Mouse (Mus musculus): ENCODE data around the gene Cluh. TPM values are rescaled to one million over a fixed set of nuclear protein-coding genes. Genes with fewer than 3 reads are reported as not detected.

Gene Cluh
- total and polyA plus RNA-seq, 3 experiments = 133 to 222 (median 200) TPM

- intact Hi-C loops (cut with DNase I) = no loop called here
- peaks cover 2% of the 10 kb centered on the region for H3K4me1 ChIP-seq (ENCODE audit: control insufficient read depth, insufficient read depth, low read length)
- no peak for DNase-seq
- peaks cover 3% of the 10 kb centered on the region; the same call in 1 of the 2 replicates for H3K79me2 ChIP-seq (replicated peaks; ENCODE audit: control insufficient read depth, insufficient read depth, low read length)
- H3K4me3 ChIP-seq = no peak overlapping the region
- no peak overlapping the region for H3K9ac ChIP-seq (ENCODE audit: low read depth, low read length)
- TF ChIP-seq POLR2A (IDR thresholded peaks at IDR 0.05; ENCODE audit: insufficient read depth, low read depth, low read length) (no peak), CTCF (IDR thresholded peaks at IDR 0.05) (no peak), EP300 (IDR thresholded peaks at IDR 0.05; ENCODE audit: insufficient read depth, low read depth, low read length) (no peak)
- H3K27me3 ChIP-seq (ENCODE audit: control insufficient read depth, insufficient read depth, low read length) = no peaks in the 10 kb centered on the region
- H3K36me3 ChIP-seq (ENCODE audit: control insufficient read depth, insufficient read depth, low read length) = peaks cover 14% of the 10 kb centered on the region
- 69% methylated on average over 1 of the region's 1 CpGs for WGBS
- H3K27ac ChIP-seq = no peak overlapping the region
Measured at GRCm38 (mm10) chr11:74692151-74692550, 42.9 kb downstream of the Cluh start.

GRCm38 (mm10) chr11:74699505-74699904 is 50.2 kb downstream of the Cluh start:
- DNase-seq = no peak
- no peaks in the 10 kb centered on the region for H3K27me3 ChIP-seq (ENCODE audit: control insufficient read depth, insufficient read depth, low read length)
- TF ChIP-seq CTCF (IDR thresholded peaks at IDR 0.05) (no peak), POLR2A (IDR thresholded peaks at IDR 0.05; ENCODE audit: insufficient read depth, low read depth, low read length) (no peak), EP300 (IDR thresholded peaks at IDR 0.05; ENCODE audit: insufficient read depth, low read depth, low read length) (no peak)
- intact Hi-C loops (cut with DNase I) = no loop called here
- no peak overlapping the region for H3K9ac ChIP-seq (ENCODE audit: low read depth, low read length)
- no peak overlapping the region for H3K4me3 ChIP-seq
- WGBS = 99% methylated on average over 2 of the region's 2 CpGs
- H3K79me2 ChIP-seq (replicated peaks; ENCODE audit: control insufficient read depth, insufficient read depth, low read length) = peaks cover 4% of the 10 kb centered on the region
- H3K27ac ChIP-seq = no peak overlapping the region
- H3K4me1 ChIP-seq (ENCODE audit: control insufficient read depth, insufficient read depth, low read length) = peaks cover 4% of the 10 kb centered on the region
- H3K36me3 ChIP-seq (ENCODE audit: control insufficient read depth, insufficient read depth, low read length) = peaks cover 10% of the 10 kb centered on the region

- DNase-seq = no peak
- no peaks in the 10 kb centered on the region for H3K27me3 ChIP-seq (ENCODE audit: control insufficient read depth, insufficient read depth, low read length)
- intact Hi-C loops (cut with DNase I) = no loop called here
- no peak overlapping the region for H3K27ac ChIP-seq
- peaks cover 4% of the 10 kb centered on the region for H3K79me2 ChIP-seq (replicated peaks; ENCODE audit: control insufficient read depth, insufficient read depth, low read length)
- H3K4me1 ChIP-seq (ENCODE audit: control insufficient read depth, insufficient read depth, low read length) = peaks cover 9% of the 10 kb centered on the region
- 74% methylated on average over 2 of the region's 2 CpGs for WGBS
- H3K9ac ChIP-seq (ENCODE audit: low read depth, low read length) = no peak overlapping the region
- no peak overlapping the region for H3K4me3 ChIP-seq
- TF ChIP-seq POLR2A (IDR thresholded peaks at IDR 0.05; ENCODE audit: insufficient read depth, low read depth, low read length) (no peak), EP300 (IDR thresholded peaks at IDR 0.05; ENCODE audit: insufficient read depth, low read depth, low read length) (no peak), CTCF (IDR thresholded peaks at IDR 0.05) (no peak)
- H3K36me3 ChIP-seq (ENCODE audit: control insufficient read depth, insufficient read depth, low read length) = peaks cover 23% of the 10 kb centered on the region
Measured at GRCm38 (mm10) chr11:74704068-74704467, 54.8 kb downstream of the Cluh start.

- 5% methylated on average over 1 of the region's 1 CpGs for WGBS
- H3K27ac ChIP-seq = peak overlapping the region; percentile 34
- no peak for DNase-seq
Measured at GRCm38 (mm10) chr11:74708781-74709180, 59.5 kb downstream of the Cluh start.

GRCm38 (mm10) chr11:74710671-74711070 is 61.4 kb downstream of the Cluh start:
- no peaks in the 10 kb centered on the region for H3K27me3 ChIP-seq (ENCODE audit: control insufficient read depth, insufficient read depth, low read length)
- H3K79me2 ChIP-seq (replicated peaks; ENCODE audit: control insufficient read depth, insufficient read depth, low read length) = peaks cover 4% of the 10 kb centered on the region
- 71% methylated on average over 1 of the region's 1 CpGs for WGBS
- DNase-seq = no peak
- intact Hi-C loops (cut with DNase I) = no loop called here
- H3K36me3 ChIP-seq (ENCODE audit: control insufficient read depth, insufficient read depth, low read length) = peaks cover 29% of the 10 kb centered on the region
- peaks cover 10% of the 10 kb centered on the region for H3K4me1 ChIP-seq (ENCODE audit: control insufficient read depth, insufficient read depth, low read length)
- no peak overlapping the region for H3K9ac ChIP-seq (ENCODE audit: low read depth, low read length)
- no peak overlapping the region for H3K4me3 ChIP-seq
- no peak overlapping the region for H3K27ac ChIP-seq
- TF ChIP-seq POLR2A (IDR thresholded peaks at IDR 0.05; ENCODE audit: insufficient read depth, low read depth, low read length) (no peak), EP300 (IDR thresholded peaks at IDR 0.05; ENCODE audit: insufficient read depth, low read depth, low read length) (no peak)

More at GRCm38 (mm10) chr11:74708781-74709180, 59.5 kb downstream of the Cluh start:
- Histone ChIP-seq H3K79me2 (replicated peaks; ENCODE audit: control insufficient read depth, insufficient read depth, low read length) (peaks cover 4% of the 10 kb centered on the region), H3K9ac (ENCODE audit: low read depth, low read length) (no peak overlapping the region), H3K4me1 (ENCODE audit: control insufficient read depth, insufficient read depth, low read length) (peaks cover 8% of the 10 kb centered on the region), H3K4me3 (no peak overlapping the region), H3K27me3 (ENCODE audit: control insufficient read depth, insufficient read depth, low read length) (no peaks in the 10 kb centered on the region), H3K36me3 (ENCODE audit: control insufficient read depth, insufficient read depth, low read length) (peaks cover 35% of the 10 kb centered on the region)
- intact Hi-C loops (cut with DNase I) = no loop called here
- TF ChIP-seq CTCF (IDR thresholded peaks at IDR 0.05) = no peak
- no peak for TF ChIP-seq POLR2A (IDR thresholded peaks at IDR 0.05; ENCODE audit: insufficient read depth, low read depth, low read length)
- no peak for TF ChIP-seq EP300 (IDR thresholded peaks at IDR 0.05; ENCODE audit: insufficient read depth, low read depth, low read length)

GRCm38 (mm10) chr11:74715971-74716525 is 66.8 kb downstream of the Cluh start:
- TF ChIP-seq POLR2A (IDR thresholded peaks at IDR 0.05; ENCODE audit: insufficient read depth, low read depth, low read length) (no peak), EP300 (IDR thresholded peaks at IDR 0.05; ENCODE audit: insufficient read depth, low read depth, low read length) (no peak), CTCF (IDR thresholded peaks at IDR 0.05) (no peak)
- no peak overlapping the region for H3K9ac ChIP-seq (ENCODE audit: low read depth, low read length)
- peaks cover 15% of the 10 kb centered on the region for H3K4me1 ChIP-seq (ENCODE audit: control insufficient read depth, insufficient read depth, low read length)
- H3K79me2 ChIP-seq (replicated peaks; ENCODE audit: control insufficient read depth, insufficient read depth, low read length) = peaks cover 3% of the 10 kb centered on the region; the same call in 1 of the 2 replicates
- H3K27me3 ChIP-seq (ENCODE audit: control insufficient read depth, insufficient read depth, low read length) = no peaks in the 10 kb centered on the region
- WGBS = 31% methylated on average over 3 of the region's 3 CpGs
- no peak overlapping the region; the same call in 1 of the 2 replicates for H3K27ac ChIP-seq
- H3K4me3 ChIP-seq = no peak overlapping the region
- peaks cover 42% of the 10 kb centered on the region for H3K36me3 ChIP-seq (ENCODE audit: control insufficient read depth, insufficient read depth, low read length)
- DNase-seq = peak; percentile 38 to 43
- intact Hi-C loops (cut with DNase I) = no loop called here

Other genes starting within 250 kb of the Cluh start
- gene Rap1gap2, start 38.6 kb upstream of the Cluh start, total RNA-seq (2021) = 10 to 100 TPM; 82.7 to 88.9 TPM
- gene Rap1gap2, start 38.6 kb upstream of the Cluh start, polyA plus RNA-seq (2012; rRNA removed) = 43.9 and 78.5 TPM in 2 replicates
- gene Ccdc92b, start 29.9 kb upstream of the Cluh start, total RNA-seq (2021) = under 1 TPM; 0.23 to 0.32 TPM
- gene Ccdc92b, start 29.9 kb upstream of the Cluh start, polyA plus RNA-seq (2012; rRNA removed) = 0.27 and 0.38 TPM in 2 replicates
- 100 to 1,000 TPM; 208 to 233 TPM for gene Pafah1b1, start 75.2 kb downstream of the Cluh start, total RNA-seq (2021)
- gene Pafah1b1, start 75.2 kb downstream of the Cluh start, polyA plus RNA-seq (2012; rRNA removed) = 30.2 and 73.0 TPM in 2 replicates
- gene Mettl16, start 121.3 kb downstream of the Cluh start, total RNA-seq (2021) = 10 to 100 TPM; 16.3 to 17.8 TPM
- 2.8 and 4.6 TPM in 2 replicates for gene Mettl16, start 121.3 kb downstream of the Cluh start, polyA plus RNA-seq (2012; rRNA removed)
- 10 to 100 TPM in 1 of 2 experiments, 1 to 10 TPM in 1; 6.7 to 10.7 TPM for gene Mnt, start 181.4 kb downstream of the Cluh start, total RNA-seq (2021)
- 5.4 and 6.9 TPM in 2 replicates for gene Mnt, start 181.4 kb downstream of the Cluh start, polyA plus RNA-seq (2012; rRNA removed)
- gene Sgsm2, start 247.6 kb downstream of the Cluh start, total RNA-seq (2021) = 1 to 10 TPM; 5.1 to 5.3 TPM
- gene Sgsm2, start 247.6 kb downstream of the Cluh start, polyA plus RNA-seq (2012; rRNA removed) = 8.3 and 10.2 TPM in 2 replicates
- 10 to 100 TPM; 17.7 to 18.5 TPM for gene Tsr1, start 248.6 kb downstream of the Cluh start, total RNA-seq (2021)
- gene Tsr1, start 248.6 kb downstream of the Cluh start, polyA plus RNA-seq (2012; rRNA removed) = 7.3 and 8.8 TPM in 2 replicates